Mouse (Mus musculus) testis, adult 2 months (tissue): Measurements from ENCODE around the gene Rtn4r. TPM values are rescaled to one million over a fixed set of nuclear protein-coding genes. Genes with fewer than 3 reads are reported as not detected.

Source experiments
- H3K27ac ChIP-seq: fragments of 200-500 bp; 2 replicates; pipeline ENCODE4 v1.5.1; 2012; ENCODE audit warnings: low read depth, low read length; ENCODE audit not compliant: control insufficient read depth, insufficient read depth
- H3K27me3 ChIP-seq: fragments of 200-500 bp; 2 replicates; pipeline ENCODE4 v1.6.1; 2012; ENCODE audit warnings: mild to moderate bottlenecking, low read length, moderate library complexity; ENCODE audit not compliant: control insufficient read depth, insufficient read depth
- H3K36me3 ChIP-seq: fragments of 200-500 bp; 2 replicates; pipeline ENCODE4 v1.6.1; 2012; ENCODE audit warnings: mild to moderate bottlenecking, low read length; ENCODE audit not compliant: control insufficient read depth, insufficient read depth
- H3K4me1 ChIP-seq: fragments of 200-500 bp; 2 replicates; pipeline ENCODE4 v1.6.1; 2012; ENCODE audit warnings: low read length; ENCODE audit not compliant: control insufficient read depth, insufficient read depth
- H3K4me3 ChIP-seq: fragments of 200-500 bp; 2 replicates; pipeline ENCODE4 v1.5.1; 2012; ENCODE audit warnings: low read depth, mild to moderate bottlenecking, low read length, moderate library complexity, mixed read lengths; ENCODE audit not compliant: control insufficient read depth
- CTCF ChIP-seq: fragments of 200-500 bp; IDR thresholded peaks from 2 replicates; pipeline ENCODE4 v1.5.1; 2012; ENCODE audit warnings: low read depth, mild to moderate bottlenecking, inconsistent platforms, low read length, moderate library complexity; ENCODE audit not compliant: control insufficient read depth, insufficient read depth, insufficient replicate concordance
- POLR2A ChIP-seq: fragments of 200-500 bp; IDR thresholded peaks from 2 replicates; pipeline ENCODE4 v1.6.1; 2012; ENCODE audit warnings: low read depth, mild to moderate bottlenecking, inconsistent platforms, low read length, moderate library complexity; ENCODE audit not compliant: control insufficient read depth
- polyA plus RNA-seq: library from polyadenylated mRNA; depleted of rRNA; stranded (reverse); fragments of >200 nt; gene quantifications from 2 replicates; pipeline ENCODE4 v1.2.3, GENCODE M21; 2012

Rtn4r gene
- polyA plus RNA-seq, 1 experiment: 0.11 TPM

DNA sequence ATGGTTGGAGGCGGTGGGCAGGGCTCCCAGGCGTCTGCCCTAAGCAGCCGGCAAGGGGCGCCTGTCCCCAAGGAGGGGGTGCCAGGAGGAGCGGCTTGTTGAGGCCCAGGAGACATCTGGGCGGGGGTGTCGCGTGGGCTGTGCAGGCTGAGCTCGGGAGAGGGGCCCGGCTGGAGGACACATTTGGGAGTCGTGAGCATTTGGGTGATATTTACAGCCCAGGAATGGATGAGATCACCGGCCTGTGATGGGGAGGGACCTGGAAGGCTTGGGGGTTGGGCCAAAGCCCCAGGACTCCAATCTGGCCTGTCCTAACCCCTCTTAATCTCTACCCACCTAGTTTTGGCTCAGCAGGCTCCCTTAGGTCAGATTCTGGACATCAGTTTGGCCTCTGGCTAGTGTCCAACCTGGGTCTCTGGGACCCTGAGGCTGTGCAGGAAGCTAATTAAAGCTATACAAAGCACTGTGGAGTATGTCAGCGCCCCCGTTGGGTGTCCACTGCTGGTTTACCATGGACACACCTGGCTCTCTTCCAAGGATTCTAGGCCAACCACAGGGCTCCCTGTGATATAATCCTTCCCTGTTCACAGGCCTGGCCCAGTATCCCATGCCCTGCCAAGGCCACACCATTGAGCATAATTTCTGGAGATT, 27.2 kb downstream of the Rtn4r start:
- no peak overlapping the region for H3K27ac ChIP-seq

DNA sequence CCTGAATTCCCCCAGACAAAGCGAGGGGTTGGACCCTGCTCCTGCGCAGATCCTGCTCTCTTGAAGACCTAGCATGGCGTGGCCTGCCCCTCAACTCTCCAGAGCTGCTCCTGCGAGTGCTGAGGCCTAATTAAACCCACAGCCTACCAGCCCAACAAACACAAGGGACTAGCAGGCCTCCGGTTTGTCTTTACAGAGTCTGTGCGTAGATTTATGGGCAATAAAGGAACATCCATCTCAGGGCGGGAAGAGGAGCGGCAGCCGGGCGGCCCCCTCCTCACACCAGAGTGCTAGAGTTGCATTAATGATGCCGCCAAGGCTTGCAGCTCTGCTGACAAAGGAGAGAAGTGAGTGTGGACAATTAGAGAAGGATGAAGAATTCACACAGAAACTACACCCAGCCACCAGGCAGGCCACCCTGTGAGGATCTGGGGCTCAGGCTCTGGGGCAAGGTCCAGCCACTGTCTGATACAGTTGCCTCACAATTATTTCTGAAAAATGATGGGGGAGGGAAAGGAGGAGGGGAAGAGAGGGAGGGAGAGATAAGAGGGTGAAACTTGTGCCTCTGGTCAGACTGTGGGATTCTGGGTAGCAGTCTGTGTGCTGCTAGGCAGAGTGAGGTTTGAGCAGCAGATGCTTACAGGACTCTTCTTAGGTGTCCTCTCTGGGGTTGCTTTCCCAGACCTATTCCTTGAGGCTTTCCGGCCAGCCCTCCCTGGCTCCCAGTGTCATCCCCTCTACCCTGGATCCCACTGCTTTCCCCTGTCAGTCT, 29.3 kb downstream of the Rtn4r start:
- Histone ChIP-seq H3K27me3 (no peaks in the 10 kb centered on the region), H3K4me1 (no peaks in the 10 kb centered on the region; the same call in 1 of the 2 replicates), H3K4me3 (no peak overlapping the region), H3K36me3 (no peaks in the 10 kb centered on the region), H3K27ac (no peak overlapping the region)
- TF ChIP-seq POLR2A (no peak), CTCF (no peak)

More for the DNA sequence above, 27.2 kb downstream of the Rtn4r start:
- Histone ChIP-seq H3K36me3 (no peaks in the 10 kb centered on the region), H3K4me1 (no peaks in the 10 kb centered on the region), H3K27me3 (no peaks in the 10 kb centered on the region), H3K4me3 (no peak overlapping the region)
- TF ChIP-seq CTCF: no peak
- TF ChIP-seq POLR2A: no peak

DNA sequence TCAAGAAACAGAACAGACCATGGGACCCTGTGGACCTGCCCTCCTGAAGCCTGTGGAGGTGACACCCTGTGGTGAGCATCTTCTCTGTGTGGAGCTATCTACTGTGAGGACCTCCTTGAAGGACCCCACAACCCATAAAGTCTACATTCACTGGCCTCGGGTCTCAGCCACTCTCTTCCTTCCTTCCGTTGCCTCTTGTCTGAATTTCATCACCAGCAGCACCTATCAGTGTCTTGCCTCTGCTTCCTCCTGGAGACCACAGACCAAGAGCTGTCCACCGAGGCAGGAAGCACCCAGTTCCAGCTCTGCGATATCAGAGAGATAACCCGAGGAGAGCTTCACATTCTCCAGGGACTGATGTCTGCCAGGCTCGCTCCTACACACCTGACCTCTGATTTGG, 31.8 kb downstream of the Rtn4r start:
- H3K4me3 ChIP-seq: no peak overlapping the region
- H3K36me3 ChIP-seq: no peaks in the 10 kb centered on the region
- no peaks in the 10 kb centered on the region for H3K27me3 ChIP-seq
- H3K27ac ChIP-seq: no peak overlapping the region
- TF ChIP-seq POLR2A: no peak
- no peak for TF ChIP-seq CTCF
- no peaks in the 10 kb centered on the region; the same call in 1 of the 2 replicates for H3K4me1 ChIP-seq

DNA sequence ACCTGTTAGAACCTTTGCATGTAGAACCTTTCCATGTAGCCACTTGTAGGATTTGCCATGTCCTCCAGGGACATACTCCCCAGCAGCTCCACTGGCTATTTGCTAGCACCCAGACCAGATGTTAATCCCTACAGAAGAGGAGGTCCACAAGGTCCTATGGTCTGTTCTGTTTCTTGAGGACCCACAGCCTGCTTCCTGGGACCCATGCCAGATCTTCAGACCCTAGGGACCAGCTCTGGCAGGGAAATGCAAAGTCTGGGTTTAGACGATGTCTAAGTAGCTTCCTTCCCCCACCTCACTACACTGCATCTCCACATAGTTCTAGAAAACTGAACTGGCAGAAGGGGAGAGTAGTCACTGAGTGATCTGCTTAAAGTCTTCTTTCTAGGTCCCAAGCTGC, 32.3 kb downstream of the Rtn4r start:
- TF ChIP-seq CTCF: no peak
- no peak for TF ChIP-seq POLR2A
- Histone ChIP-seq H3K27me3 (no peaks in the 10 kb centered on the region), H3K27ac (no peak overlapping the region), H3K4me3 (no peak overlapping the region), H3K36me3 (no peaks in the 10 kb centered on the region), H3K4me1 (no peaks in the 10 kb centered on the region; the same call in 1 of the 2 replicates)

DNA sequence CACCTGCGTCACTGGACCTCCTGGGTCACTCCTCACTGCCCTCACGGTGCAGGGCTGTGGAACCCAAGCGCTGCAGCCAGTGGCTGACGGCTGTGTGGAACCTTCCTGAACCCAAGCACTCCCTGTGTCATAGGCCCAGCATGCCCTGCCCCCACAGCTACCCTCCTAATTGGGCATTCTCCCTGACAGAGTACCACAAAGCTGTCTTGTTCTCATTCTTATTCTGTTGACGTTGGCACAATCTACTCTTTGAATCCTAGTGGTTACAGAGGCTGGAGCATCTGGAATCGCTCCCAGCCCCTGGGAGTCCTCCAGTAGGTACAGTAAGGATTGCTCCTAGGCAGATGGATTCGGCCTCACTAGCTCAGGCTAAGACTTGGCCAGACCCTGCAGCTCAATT, 33.1 kb downstream of the Rtn4r start:
- no peak for TF ChIP-seq POLR2A
- TF ChIP-seq CTCF: no peak
- Histone ChIP-seq H3K27ac (no peak overlapping the region), H3K36me3 (no peaks in the 10 kb centered on the region), H3K4me1 (no peaks in the 10 kb centered on the region; the same call in 1 of the 2 replicates), H3K27me3 (no peaks in the 10 kb centered on the region), H3K4me3 (no peak overlapping the region)

DNA sequence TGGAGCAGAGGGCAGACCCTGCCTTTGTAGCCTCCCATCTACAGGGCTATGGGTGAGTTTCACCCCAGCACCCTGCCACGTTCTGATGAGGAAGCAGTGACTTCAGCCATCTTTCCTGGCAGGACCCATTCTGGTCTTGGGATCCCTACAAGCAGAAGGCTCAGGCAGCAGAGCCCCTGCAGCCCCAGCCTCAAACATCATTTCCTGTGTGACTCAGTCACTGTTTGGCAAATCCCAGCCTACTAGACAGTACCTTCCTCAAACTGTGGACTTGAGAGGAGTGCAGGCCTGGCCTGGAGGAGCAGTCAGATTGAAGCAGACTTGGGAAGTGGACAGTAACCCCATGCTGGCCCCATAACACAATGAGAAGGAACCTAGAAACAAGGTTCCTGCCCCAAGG, 33.7 kb downstream of the Rtn4r start:
- no peak overlapping the region for H3K27ac ChIP-seq
- no peaks in the 10 kb centered on the region; the same call in 1 of the 2 replicates for H3K4me1 ChIP-seq
- no peak overlapping the region for H3K4me3 ChIP-seq

DNA sequence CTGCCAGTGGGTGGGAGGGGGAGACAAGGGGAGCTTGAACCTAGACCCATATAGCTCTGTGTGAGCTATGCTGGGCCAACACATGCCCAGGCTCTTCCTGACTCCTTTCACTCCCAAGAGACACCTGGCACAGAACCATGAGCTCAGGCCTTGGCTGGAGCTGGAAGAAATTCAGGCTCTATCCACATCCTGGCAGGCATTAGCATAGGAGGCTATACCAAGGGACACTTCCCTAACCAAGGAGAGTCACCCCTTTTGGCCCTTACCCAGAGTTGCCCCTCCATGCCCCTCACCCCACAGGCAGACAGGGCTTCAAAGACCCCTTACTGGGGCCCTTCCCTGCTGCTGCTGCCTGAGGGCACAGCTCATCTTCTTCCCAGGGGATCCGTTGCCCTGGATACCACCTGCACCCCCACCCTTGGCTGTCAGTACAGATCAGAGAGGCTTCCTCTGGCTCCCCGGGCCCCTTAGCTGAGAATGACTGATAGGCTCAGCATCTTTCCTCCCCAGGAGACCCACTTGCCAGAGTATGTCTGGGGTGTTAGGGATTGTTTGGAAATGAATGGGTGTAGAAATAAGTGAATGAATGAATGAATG, 37.3 kb downstream of the Rtn4r start:
- TF ChIP-seq CTCF (no peak), POLR2A (no peak)
- Histone ChIP-seq H3K36me3 (no peaks in the 10 kb centered on the region), H3K27ac (no peak overlapping the region), H3K4me3 (no peak overlapping the region), H3K4me1 (no peaks in the 10 kb centered on the region; the same call in 1 of the 2 replicates), H3K27me3 (no peaks in the 10 kb centered on the region)

More for the DNA sequence above, 33.7 kb downstream of the Rtn4r start:
- Histone ChIP-seq H3K36me3 (no peaks in the 10 kb centered on the region), H3K27me3 (no peaks in the 10 kb centered on the region)
- TF ChIP-seq CTCF (no peak), POLR2A (no peak)
